Mouse (Mus musculus): Measurements from ENCODE around the gene Zmiz1.

- no peak for TF ChIP-seq CTCF (IDR thresholded peaks at IDR 0.05; ENCODE audit: control insufficient read depth, insufficient read depth, insufficient read length)
- no peak for TF ChIP-seq MYOG (IDR thresholded peaks at IDR 0.05; ENCODE audit: control insufficient read depth, extremely low read depth, insufficient read length)
- TF ChIP-seq FOSL1 (IDR thresholded peaks at IDR 0.05; ENCODE audit: insufficient read depth, low read length, poor library complexity, severe bottlenecking): no peak
- TF ChIP-seq USF1 (IDR thresholded peaks at IDR 0.05; ENCODE audit: low read depth): no peak
- TF ChIP-seq CEBPB (IDR thresholded peaks at IDR 0.05; ENCODE audit: low read depth): no peak
- no peak for TF ChIP-seq MAX (IDR thresholded peaks at IDR 0.05)
- TF ChIP-seq MYOD1 (IDR thresholded peaks at IDR 0.05; ENCODE audit: control insufficient read depth, insufficient read length, low read depth): no peak
These were observed 63.4 kb downstream of the Zmiz1 start for GRCm38 (mm10) chr14:25522415-25522814.

All from C2C12 (cell line).